Comparison of ENCODE assay signal across 7 mouse cellular contexts in the genomic region with DNA sequence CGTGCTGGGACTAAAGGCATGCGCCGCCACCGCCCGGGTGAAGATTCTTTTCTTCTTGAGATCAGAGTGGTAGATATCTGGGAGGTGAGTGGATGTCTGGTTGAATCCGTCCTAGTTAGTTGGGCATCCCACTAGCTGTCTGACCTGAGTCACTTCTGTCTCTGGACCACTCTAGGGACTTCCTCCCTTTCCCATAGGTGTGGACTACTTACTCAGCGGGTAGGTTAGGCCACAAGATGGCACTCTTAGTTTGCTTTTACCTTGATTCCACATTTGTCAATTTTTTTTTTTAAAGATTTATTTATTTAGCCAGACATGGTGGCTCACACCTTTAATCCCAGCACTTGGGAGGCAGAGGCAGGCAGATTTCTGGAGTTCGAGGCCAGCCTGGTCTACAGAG. TPM values are rescaled to one million over a fixed set of nuclear protein-coding genes. Genes with fewer than 3 reads are reported as not detected.
A peak's percentile ranks its signal among the peaks of the same experiment; 100 is the strongest.
DNase-seq lines count a peak whose midpoint lies in the region; ATAC-seq lines count a peak whose summit lies in the region.

No protein-coding gene starts in this region.

- H3K9me3 ChIP-seq in kidney, embryonic 16.5 days (ENCODE audit: low read length): no peaks in the 10 kb centered on the region
- no peaks in the 10 kb centered on the region for H3K9me3 ChIP-seq in kidney, embryonic 15.5 days (replicated peaks)

- no peak overlapping the region for H3K4me2 ChIP-seq in kidney, embryonic 16.5 days (replicated peaks; ENCODE audit: low read depth, low read length)
- no peak overlapping the region for H3K4me2 ChIP-seq in kidney, embryonic 15.5 days

- H3K27ac ChIP-seq in kidney, embryonic 16.5 days (ENCODE audit: low read length): no peak overlapping the region
- no peak overlapping the region for H3K27ac ChIP-seq in kidney, embryonic 15.5 days

- peaks cover 7% of the 10 kb centered on the region for H3K36me3 ChIP-seq in kidney, embryonic 16.5 days (ENCODE audit: insufficient read depth, low read length)
- peaks cover 14% of the 10 kb centered on the region for H3K36me3 ChIP-seq in kidney, embryonic 15.5 days

- H3K27me3 ChIP-seq in kidney, embryonic 16.5 days (ENCODE audit: insufficient read depth, low read length): no peaks in the 10 kb centered on the region
- H3K27me3 ChIP-seq in kidney, embryonic 15.5 days: no peaks in the 10 kb centered on the region

- peak; percentile 73; the same call in 1 of the 2 replicates for ATAC-seq in kidney, embryonic 16.5 days (ENCODE audit: low FRiP score, low TSS enrichment)
- no peak for ATAC-seq in kidney, embryonic 15.5 days (replicated peaks; ENCODE audit: low FRiP score)
- ATAC-seq in CD4-positive, CD25-positive, alpha-beta regulatory T cell, adult 4 months: peak; percentile 42

- no peak overlapping the region for H3K4me3 ChIP-seq in kidney, embryonic 16.5 days (ENCODE audit: low read length)
- no peak overlapping the region for H3K4me3 ChIP-seq in kidney, embryonic 15.5 days (replicated peaks)

- no peak overlapping the region for H3K9ac ChIP-seq in kidney, embryonic 16.5 days (replicated peaks; ENCODE audit: low read length)
- no peak overlapping the region for H3K9ac ChIP-seq in kidney, embryonic 15.5 days

- WGBS in kidney, embryonic 16.5 days: 89% methylated on average over 8 of the region's 8 CpGs
- WGBS in kidney, embryonic 15.5 days: 93% methylated on average over 8 of the region's 8 CpGs

- peak; percentile 70 for DNase-seq in 416B (ENCODE audit: low read depth)
- peak; percentile 63 to 64 for DNase-seq in cerebellum, postnatal 14 days
- no peak for DNase-seq in frontal cortex, postnatal 10 days (ENCODE audit: low spot score in 2 of 2)
- DNase-seq in left cerebral cortex, adult 8-10 months (ENCODE audit: low spot score in 2 of 2): no peak

- H3K4me1 ChIP-seq in kidney, embryonic 16.5 days (ENCODE audit: insufficient read depth, low read length): no peaks in the 10 kb centered on the region
- H3K4me1 ChIP-seq in kidney, embryonic 15.5 days: no peaks in the 10 kb centered on the region

RNA-seq across cellular contexts. Expression of gene Srebf2, which starts 7.8 kb away (rescaled TPM):
- polyA plus RNA-seq in kidney, embryonic 16.5 days (2015; fragmentation: Nextera tagmentation; extraction: Ambion mirVana): 134 and 144 TPM in 2 replicates
- polyA plus RNA-seq in kidney, embryonic 15.5 days (2015; fragmentation: Nextera tagmentation; extraction: Ambion mirVana): 126 and 147 TPM in 2 replicates
- 10 to 100 TPM; 32.2 to 56.0 TPM for polyA plus RNA-seq in CD4-positive, CD25-positive, alpha-beta regulatory T cell, adult 4 months (2017; shearing (Covaris generic))
- total RNA-seq in left cerebral cortex, adult 8-10 months (2022): 100 to 1,000 TPM; 204 to 229 (median 207) TPM

RNA-seq across cellular contexts. Expression of gene Ccdc134, which starts 11.5 kb away (rescaled TPM):
- polyA plus RNA-seq in kidney, embryonic 16.5 days (2015; fragmentation: Nextera tagmentation; extraction: Ambion mirVana): 17.3 and 19.5 TPM in 2 replicates
- 18.4 and 19.8 TPM in 2 replicates for polyA plus RNA-seq in kidney, embryonic 15.5 days (2015; fragmentation: Nextera tagmentation; extraction: Ambion mirVana)
- polyA plus RNA-seq in CD4-positive, CD25-positive, alpha-beta regulatory T cell, adult 4 months (2017; shearing (Covaris generic)): 10 to 100 TPM; 18.5 to 26.0 TPM
- total RNA-seq in left cerebral cortex, adult 8-10 months (2022): 10 to 100 TPM in 1 of 4 experiments, 1 to 10 TPM in 3; 8.1 to 11.8 (median 9.0) TPM

Comparison
In these comparisons a context has a peak if more than half of its experiments do, and no peak if none do; other contexts are left out.
1. DNase-seq: peak in 416B (single experiment) and cerebellum, postnatal 14 days (2 of 2); none in frontal cortex, postnatal 10 days (0 of 2) and left cerebral cortex, adult 8-10 months (0 of 2).